Mouse (Mus musculus) gastrocnemius, adult 18-20 months (tissue): Measurements from ENCODE around the gene Trpm5. TPM values are rescaled to one million over a fixed set of nuclear protein-coding genes. Genes with fewer than 3 reads are reported as not detected.

ENCODE experiments used
- DNase-seq: peaks from one replicate; pipeline ENCODE4 v3.0.0; 2021; ENCODE audit warnings: low spot score
- total RNA-seq, 2 experiments: library from RNA; stranded (reverse); gene quantifications; 2 replicates each; pipeline ENCODE4 v1.2.3; 2021

The Trpm5 gene
- total RNA-seq, 2 experiments from 2014 or later = not detected

DNA sequence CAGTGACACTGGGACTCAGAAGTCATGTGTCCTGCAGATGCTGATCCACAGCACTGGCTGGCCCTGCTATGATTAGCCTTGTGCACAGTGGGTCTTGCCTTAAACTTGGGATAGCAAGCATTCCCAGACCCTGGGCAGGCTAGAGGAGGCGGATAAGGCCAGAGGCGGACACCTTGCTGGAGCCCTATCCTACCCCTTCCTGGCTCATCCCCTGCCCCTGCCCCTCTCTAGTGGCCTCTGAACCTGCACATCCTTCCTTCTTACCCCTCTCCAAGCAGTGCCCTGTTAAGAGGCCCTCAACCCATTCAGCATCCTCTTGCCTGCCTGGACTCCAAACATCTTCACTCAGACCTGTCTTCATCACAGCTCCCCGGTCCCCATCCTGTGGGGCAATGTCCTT is 53.9 kb downstream of the Trpm5 start:
- no peak for DNase-seq

DNA sequence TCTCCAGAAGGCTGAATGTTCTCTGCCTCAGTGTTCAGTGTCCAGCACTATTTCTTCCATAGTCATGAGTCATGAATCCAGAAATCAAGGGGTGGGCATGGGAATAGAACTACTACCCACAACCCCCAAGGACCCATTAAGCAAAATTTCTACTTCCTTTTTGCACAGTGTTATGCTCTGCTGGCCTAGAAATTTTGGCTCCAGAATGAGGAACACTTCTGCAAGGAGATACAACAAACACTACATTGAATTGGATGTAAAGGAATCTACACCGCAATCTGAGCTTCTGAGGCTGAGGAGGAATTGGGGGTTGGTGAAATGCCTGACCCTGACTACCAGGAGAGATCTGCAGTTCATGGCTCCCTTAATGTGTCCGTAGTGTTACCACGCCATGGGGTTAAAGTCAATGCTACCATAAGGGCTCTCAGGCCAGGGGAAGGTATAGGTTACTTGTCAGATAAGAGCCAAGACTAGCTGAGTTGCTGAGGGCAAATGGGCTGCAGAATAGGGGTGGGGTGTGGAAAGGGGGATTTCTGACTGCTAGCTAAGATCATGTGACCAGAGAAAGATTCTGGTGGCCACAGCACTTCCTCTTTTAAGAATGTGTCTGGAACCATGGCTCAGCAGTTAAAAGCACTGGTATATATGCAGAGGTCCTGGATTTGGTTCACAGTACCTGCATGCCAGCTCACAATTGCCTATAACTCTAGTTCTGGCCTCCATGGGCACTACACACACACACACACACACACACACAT is 56.1 kb downstream of the Trpm5 start:
- no peak for DNase-seq

DNA sequence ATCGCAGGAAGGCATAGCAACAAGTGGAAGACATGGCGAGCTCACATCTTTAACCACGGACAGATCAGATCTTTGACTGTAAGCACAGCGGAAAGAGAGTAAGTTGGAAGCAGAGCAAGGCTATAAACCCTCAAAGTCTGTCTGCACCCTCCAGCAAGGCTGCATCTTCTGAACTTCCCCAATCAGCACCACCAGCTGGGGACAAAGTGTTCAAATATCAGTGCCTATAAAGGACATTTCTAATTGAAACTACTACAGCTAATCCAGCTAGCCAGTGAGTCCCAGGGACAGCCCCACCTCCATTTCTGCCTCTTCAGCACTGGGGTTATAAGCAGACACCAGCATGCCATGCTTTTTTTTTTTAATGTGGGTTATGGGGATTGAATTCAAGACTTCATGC is 57.1 kb downstream of the Trpm5 start:
- DNase-seq = no peak

DNA sequence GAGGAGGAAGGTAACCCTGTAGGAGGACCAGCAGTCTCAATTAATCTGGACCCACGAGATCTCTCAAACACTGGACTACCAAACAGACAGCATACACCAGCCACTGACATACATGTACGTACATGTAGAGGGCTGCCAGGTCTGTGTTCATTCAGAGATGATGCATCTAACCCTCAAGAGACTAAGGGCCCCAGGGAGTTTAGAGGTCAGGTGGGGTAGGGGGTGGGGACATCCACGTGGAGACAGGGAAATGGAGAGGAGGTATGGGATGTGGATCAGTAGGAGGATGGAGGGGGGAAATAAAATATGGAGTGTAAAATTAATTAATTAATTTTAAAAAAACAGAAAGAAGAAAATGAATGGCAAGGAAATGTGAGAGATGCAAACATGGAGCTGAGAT is 57.7 kb downstream of the Trpm5 start:
- DNase-seq = no peak

DNA sequence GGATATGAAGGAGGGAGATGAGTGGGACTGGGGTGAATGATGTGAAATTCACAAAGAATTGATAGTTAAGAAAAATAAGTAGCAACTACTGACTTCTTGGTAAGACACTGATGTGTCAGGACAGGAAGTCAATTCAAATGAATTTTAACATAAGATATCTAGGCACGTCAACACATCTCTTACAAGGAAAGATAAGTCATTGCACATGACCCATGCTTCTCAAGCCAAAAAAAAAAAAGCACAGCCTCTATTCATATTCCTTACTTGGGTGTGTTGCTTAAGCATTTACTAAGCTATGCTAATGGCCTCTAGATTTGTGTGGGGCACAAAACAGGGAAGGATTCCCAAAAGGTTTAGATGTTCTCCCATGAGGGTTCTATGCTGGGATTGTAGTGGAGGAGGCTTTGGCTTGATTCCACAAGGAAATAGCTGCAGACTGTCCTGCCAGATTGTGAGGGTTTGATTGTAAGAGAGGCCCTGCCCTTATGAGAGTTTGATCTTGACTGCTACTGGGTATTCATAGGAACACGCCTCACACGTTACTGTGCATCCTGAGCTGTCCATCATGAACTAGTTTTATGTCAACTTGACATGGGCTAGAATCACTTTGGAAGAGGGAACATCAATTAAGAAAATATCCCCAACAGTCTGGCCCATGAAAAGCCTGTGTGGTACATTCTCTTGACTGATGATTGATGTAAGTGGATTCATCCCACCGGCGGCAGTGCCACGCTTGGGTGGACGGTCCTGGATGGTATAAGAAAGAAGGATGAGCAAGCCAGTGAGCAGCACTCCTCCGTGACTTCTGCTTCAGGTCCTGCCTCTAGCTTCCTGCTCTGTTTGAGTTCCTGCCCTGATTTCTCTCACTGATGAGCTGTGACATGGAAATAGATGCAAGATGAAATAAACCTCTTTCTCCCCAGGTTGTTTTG is 59.7 kb downstream of the Trpm5 start:
- no peak for DNase-seq

DNA sequence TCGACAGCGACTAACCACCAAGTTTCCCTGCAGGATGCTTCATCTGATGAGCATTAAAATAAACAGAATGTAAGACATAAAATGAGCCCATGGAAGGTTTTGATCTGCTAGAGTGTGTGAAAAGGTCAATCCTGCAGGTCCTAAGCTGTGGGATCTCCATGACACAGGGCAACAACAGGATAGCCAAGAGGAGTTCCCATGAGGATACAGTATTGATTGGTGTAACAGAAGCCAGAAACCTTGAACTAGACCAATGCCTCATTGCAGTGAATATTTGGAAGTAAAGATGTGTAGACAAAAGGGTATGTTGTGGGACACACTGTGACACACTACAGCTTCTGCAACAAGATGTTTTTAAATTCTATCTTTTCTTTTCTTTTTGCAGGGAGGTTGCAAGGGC is 60.3 kb downstream of the Trpm5 start:
- DNase-seq = no peak

DNA sequence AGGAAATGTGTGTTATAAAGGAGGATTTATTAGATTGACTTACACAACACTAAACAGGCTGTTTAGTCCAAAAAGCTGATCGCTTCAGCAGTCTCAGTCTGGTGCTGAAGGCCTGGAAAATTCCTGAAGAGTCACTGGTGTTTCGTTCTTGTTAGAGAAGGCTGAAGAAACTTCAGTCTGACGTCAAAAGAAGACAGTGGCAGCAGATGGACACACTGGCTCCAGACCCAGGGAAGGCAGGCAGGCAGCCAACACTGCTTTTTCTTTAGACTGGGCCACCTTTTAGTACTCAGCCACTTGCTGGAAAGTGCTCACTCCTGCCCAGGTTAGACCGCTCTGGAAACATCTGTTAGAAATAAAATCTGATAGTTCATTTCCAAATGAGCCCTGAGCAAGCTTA is 60.9 kb downstream of the Trpm5 start:
- DNase-seq = no peak

DNA sequence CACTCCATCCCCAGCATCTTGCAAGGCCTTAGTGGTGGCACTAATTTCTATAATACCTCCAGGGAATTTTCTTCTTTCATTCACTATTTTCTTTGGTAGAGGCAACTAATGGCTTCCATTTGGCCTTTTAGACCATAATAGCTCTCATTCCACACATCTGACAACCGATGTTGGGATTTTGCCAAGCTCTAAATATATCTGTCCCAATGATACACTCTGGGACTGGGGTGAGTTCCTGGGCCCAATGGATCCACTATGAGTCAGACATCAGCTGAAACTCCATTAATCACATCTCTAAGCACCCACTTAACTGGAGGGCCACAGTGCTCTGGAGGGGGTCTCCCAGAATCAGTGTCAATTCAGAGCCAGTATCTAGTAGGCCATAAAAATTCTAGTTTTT is 62.6 kb downstream of the Trpm5 start:
- DNase-seq = no peak

DNA sequence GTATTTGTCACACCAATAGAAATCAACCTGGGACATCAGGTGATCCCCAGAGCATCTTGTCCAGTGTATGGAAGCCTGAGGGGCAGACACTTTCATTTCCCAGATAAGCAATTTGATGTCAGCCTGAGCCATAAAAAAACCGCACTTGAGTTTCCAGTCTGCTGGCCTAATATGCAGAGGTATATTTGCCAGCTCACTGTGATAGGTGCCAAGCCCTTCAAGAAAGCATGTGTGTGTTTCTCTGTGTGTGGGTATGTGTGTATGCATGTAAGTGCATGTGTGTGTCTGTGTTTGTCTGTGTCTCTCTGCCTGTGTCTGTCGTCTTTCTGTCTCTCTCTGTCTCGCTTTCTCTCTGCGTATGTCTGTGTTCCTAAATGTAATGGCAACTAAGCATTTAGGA is 67.2 kb downstream of the Trpm5 start:
- no peak for DNase-seq

DNA sequence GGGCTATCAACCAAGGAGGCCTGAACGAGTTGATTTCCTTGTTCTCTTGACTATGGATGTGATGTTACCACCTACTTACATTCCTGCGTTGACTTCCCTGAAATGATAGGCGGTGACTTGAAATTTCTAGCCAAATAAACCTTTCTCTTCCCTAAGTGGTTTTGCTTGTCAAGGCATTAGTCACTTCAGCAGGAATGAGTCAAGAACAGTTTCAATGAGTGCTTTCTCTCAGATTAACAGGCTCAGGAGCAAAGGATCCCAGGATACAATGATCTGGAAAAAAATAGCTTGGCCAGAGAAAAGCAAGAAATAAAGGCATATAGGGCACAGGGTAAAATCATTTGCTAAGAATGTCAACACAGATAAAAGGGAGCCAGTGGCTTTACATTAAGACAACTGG is 68.9 kb downstream of the Trpm5 start:
- no peak for DNase-seq

DNA sequence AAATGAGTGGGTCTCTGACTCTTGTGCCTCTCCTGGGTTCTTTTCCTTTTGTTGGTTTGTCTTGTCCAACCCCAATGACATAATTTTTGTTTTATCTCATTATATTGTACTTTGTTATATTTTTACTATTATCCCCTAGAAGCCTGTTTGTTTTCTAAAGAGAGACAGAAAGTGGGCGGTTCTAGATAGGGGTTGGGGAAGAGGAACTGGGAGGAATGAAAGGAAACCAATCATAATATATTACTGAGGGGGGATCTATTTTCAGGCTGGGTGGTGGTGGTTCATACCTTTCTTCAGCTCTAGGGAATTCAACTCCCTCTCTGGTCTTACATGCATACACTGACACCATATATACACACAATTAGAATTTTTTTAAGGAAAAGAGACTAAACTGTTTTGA is 70.1 kb downstream of the Trpm5 start:
- no peak for DNase-seq

DNA sequence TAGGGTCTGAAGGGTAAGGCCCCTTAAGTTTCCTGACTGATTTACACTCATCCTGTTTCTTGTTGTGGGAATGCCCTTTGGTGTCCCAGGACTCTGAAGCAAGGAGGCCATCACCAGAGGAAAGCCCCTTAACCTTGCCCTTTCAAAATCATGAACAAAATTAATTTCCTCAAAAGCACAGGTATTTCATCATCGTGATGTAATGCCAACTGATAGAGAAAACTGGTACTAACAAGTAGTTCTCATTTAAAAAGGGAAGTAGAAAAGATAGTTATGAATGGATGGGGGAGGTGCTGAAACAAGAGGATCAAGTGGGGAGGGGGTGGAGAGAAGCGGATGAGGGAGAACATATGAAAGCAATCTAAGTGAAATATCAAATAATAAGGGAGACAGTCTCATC is 70.9 kb downstream of the Trpm5 start:
- DNase-seq = no peak

DNA sequence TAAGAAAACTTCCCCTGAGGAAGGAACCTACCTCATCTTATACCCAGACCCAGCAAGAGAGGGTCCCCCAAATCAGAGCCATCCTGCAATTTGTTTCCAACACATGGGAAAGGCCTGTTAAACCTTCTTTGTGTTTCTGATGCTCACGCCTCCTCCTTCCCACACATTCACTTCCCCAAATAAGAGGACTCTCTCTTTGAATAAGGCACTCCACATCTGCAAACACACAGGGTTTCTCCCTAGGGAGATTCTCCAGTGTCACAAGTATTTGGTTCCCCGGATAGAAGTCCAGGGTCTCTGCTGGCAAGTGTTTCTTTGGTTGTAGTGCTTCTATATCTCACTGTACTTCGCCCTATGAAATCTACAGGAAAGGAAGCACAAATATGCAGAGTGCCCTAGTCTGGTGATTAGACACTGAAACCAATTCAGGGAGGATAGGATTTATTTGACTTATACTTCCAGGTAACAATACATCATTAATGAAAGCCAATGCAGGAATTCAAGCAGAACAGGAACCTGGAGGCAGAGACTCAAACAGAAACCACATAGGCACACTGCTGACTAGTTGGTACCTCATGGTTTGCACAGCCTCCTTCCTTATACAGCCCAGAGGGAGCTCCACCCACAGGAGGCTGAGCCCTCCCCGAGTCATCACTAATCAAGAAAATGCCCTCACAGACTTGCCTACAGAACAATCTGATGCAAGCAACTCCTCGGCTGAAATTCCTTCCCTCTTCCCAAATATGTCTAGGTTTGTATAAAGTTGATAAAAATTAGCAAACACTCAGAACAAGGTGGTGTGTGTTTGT is 72.9 kb downstream of the Trpm5 start:
- no peak for DNase-seq

DNA sequence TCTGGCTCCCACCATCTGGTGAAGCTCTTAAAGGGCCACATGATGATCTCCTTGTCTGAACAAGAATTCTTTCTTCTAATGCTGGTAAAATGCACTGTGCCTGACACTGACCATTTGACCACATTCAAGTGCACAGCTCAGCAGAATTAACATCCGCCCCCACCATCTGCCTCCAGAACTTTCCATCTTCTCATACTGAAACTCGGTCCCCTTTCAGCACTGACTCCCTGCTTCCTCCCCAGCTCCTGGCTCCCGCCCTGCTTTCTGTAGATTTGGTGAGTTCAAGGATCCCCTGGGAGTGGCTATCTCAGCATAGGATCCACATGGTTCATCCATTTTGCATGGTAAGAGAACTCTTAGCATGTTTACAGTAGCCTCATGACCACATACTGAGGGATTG is 73.7 kb downstream of the Trpm5 start:
- no peak for DNase-seq

DNA sequence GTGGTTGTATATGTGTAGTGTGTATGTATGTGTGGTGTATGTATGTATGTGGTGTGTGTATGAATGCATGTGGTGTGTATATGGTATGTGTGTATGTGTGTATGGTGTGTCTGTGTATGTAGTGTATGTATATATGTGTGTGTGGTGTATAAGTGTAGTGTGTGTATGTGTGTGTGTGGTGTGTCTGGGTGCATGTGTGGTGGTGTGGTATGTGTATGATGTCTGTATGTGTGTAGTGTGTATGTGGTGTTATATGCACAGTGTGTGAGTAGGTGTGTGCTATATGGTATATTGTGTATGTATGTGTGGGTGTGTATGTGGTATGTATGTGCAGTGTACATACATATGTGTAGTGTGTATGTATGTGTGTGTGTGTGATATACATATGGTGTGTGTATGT is 74.4 kb downstream of the Trpm5 start:
- no peak for DNase-seq

Other genes with a start within 250 kb of the Trpm5 start
- gene Th, start 163.5 kb downstream of the Trpm5 start, total RNA-seq = 1 to 10 TPM in 1 of 2 experiments, not detected in 1; 1.1 TPM
- gene Ascl2, start 125.4 kb downstream of the Trpm5 start, total RNA-seq = not detected
- gene Tspan32, start 89.6 kb downstream of the Trpm5 start, total RNA-seq = under 1 TPM in 1 of 2 experiments, not detected in 1; 0.40 TPM
- 100 to 1,000 TPM in 1 of 2 experiments, 10 to 100 TPM in 1; 97.2 to 115 TPM for gene Cd81, start 41.9 kb downstream of the Trpm5 start, total RNA-seq
- 1 to 10 TPM; 6.7 to 8.0 TPM for gene Tssc4, start 25.4 kb downstream of the Trpm5 start, total RNA-seq
- under 1 TPM; 0.50 to 0.57 TPM for gene Kcnq1, start 11.7 kb upstream of the Trpm5 start, total RNA-seq